ENCODE assay signal across 8 mouse cellular contexts in genomic region chr7:24610144-24610878, GRCm38 (mm10). TPM values are rescaled to one million over a fixed set of nuclear protein-coding genes. Genes with fewer than 3 reads are reported as not detected.
DNase-seq lines count a peak whose midpoint lies in the region; ATAC-seq and TF ChIP-seq lines count a peak whose summit lies in the region.

Gene Phldb3 (plus strand): TSS chr7:24610763.

- no peak within 1 kb of the TSS; the same call in 1 of the 2 replicates for H3K9ac ChIP-seq in hindbrain, postnatal 0 days (replicated peaks; ENCODE audit: low read length)
- H3K9ac ChIP-seq in liver, embryonic 14.5 days (replicated peaks) = peak within 1 kb of the TSS; percentile 58

- no peak for TF ChIP-seq EP300 in liver, embryonic 14.5 days (IDR thresholded peaks at IDR 0.05; ENCODE audit: low read depth)

- ATAC-seq in hindbrain, postnatal 0 days = 0 out of 2 replicates have a peak, but pooled peaks have one; percentile 25
- ATAC-seq in liver, embryonic 14.5 days (ENCODE audit: insufficient read depth) = peak; percentile 57

- H3K27ac ChIP-seq in brown adipose tissue, adult 24 weeks (replicated peaks; ENCODE audit: low read depth, low read length) = no peak within 1 kb of the TSS
- no peak within 1 kb of the TSS for H3K27ac ChIP-seq in hindbrain, postnatal 0 days
- no peak within 1 kb of the TSS for H3K27ac ChIP-seq in liver, embryonic 14.5 days

- peak within 1 kb of the TSS; percentile 58 for H3K4me2 ChIP-seq in hindbrain, postnatal 0 days (ENCODE audit: low read depth, low read length)
- H3K4me2 ChIP-seq in liver, embryonic 14.5 days (ENCODE audit: low read depth) = peak within 1 kb of the TSS; percentile 90

- 4% methylated on average over 24 of the region's 27 CpGs for WGBS in hindbrain, postnatal 0 days
- 4% methylated on average over 27 of the region's 27 CpGs for WGBS in liver, embryonic 14.5 days (ENCODE audit: insufficient replicate concordance)

- peaks cover 43% of the 10 kb centered on the region for H3K27me3 ChIP-seq in hindbrain, postnatal 0 days (ENCODE audit: insufficient read depth, low read length)
- H3K27me3 ChIP-seq in liver, embryonic 14.5 days (ENCODE audit: control insufficient read depth, insufficient read depth, low read length) = peaks cover 17% of the 10 kb centered on the region

- no peaks in the 10 kb centered on the region for H3K9me3 ChIP-seq in hindbrain, postnatal 0 days (ENCODE audit: low read length)
- no peaks in the 10 kb centered on the region for H3K9me3 ChIP-seq in liver, embryonic 14.5 days (ENCODE audit: control insufficient read depth, low read length)

- peak; percentile 20 for DNase-seq in embryo, embryonic 11 days
- DNase-seq in embryo, embryonic 9.5 days (ENCODE audit: extremely low spot score) = no peak
- no peak for DNase-seq in hindbrain, postnatal 0 days (ENCODE audit: low spot score)
- no peak for DNase-seq in liver, embryonic 14.5 days (ENCODE audit: low read depth in 3 of 3, low spot score in 3 of 3)
- DNase-seq in naive thymus-derived CD4-positive, alpha-beta T cell, adult 2 months (ENCODE audit: low read depth) = peak; percentile 64
- DNase-seq in urinary bladder, postnatal 25 days (ENCODE audit: low spot score) = peak; percentile 60
- no peak for DNase-seq in testis, postnatal 10 days (ENCODE audit: low spot score)

- peak within 1 kb of the TSS; percentile 58 for H3K4me3 ChIP-seq in brown adipose tissue, adult 24 weeks (ENCODE audit: insufficient read depth, low read depth, low read length)
- peak within 1 kb of the TSS; percentile 32 for H3K4me3 ChIP-seq in hindbrain, postnatal 0 days (ENCODE audit: low read length)
- peak within 1 kb of the TSS; percentile 57 to 65 for H3K4me3 ChIP-seq in liver, embryonic 14.5 days (ENCODE audit: insufficient read depth in 1 of 2, low read depth in 2 of 2, low read length in 2 of 2)

- H3K4me1 ChIP-seq in brown adipose tissue, adult 24 weeks (ENCODE audit: control insufficient read depth, insufficient read depth, insufficient read length, low read length) = peaks cover 2% of the 10 kb centered on the region; the same call in 1 of the 2 replicates
- peaks cover 12% of the 10 kb centered on the region; the same call in 1 of the 2 replicates for H3K4me1 ChIP-seq in hindbrain, postnatal 0 days (ENCODE audit: insufficient read depth, low read length)
- peaks cover 3 to 6% of the 10 kb centered on the region in 2 experiments; a peak in 3 of 4 replicates for H3K4me1 ChIP-seq in liver, embryonic 14.5 days (replicated peaks; ENCODE audit: control insufficient read depth in 2 of 2, insufficient read depth in 2 of 2, low read length in 1 of 2)

- TF ChIP-seq CTCF in hindbrain, postnatal 0 days (IDR thresholded peaks at IDR 0.05; ENCODE audit: low read depth) = no peak
- no peak for TF ChIP-seq CTCF in liver, embryonic 14.5 days (IDR thresholded peaks at IDR 0.05; ENCODE audit: low read depth)

- H3K36me3 ChIP-seq in hindbrain, postnatal 0 days (ENCODE audit: insufficient read depth, low read length) = no peaks in the 10 kb centered on the region
- no peaks in the 10 kb centered on the region for H3K36me3 ChIP-seq in liver, embryonic 14.5 days (replicated peaks; ENCODE audit: control insufficient read depth, insufficient read depth, low read depth)

RNA-seq across cellular contexts. Expression of gene Phldb3, which starts in this region (rescaled TPM):
- 0.75 TPM in 1 of 2 replicates, not detected in the other for polyA plus RNA-seq in brown adipose tissue, adult 24 weeks (2012; ENCODE audit: insufficient read depth, insufficient read length, missing spikeins)
- 0.11 and 0.73 TPM in 2 replicates for total RNA-seq in hindbrain, postnatal 0 days (2014; rRNA removed)
- not detected in 2 replicates for polyA plus RNA-seq in hindbrain, postnatal 0 days (2015; fragmentation: Nextera tagmentation; extraction: Ambion mirVana)
- 0.38 and 0.59 TPM in 2 replicates for polyA plus RNA-seq in liver, embryonic 14.5 days (2012; rRNA removed)
- 0.06 and 0.15 TPM in 2 replicates for polyA plus RNA-seq in liver, embryonic 14.5 days (2014; fragmentation: Nextera tagmentation; extraction: Ambion mirVana)

Comparison
In these comparisons a context has a peak if more than half of its experiments do, and no peak if none do; other contexts are left out.
1. DNase-seq: peak in embryo, embryonic 11 days (single experiment), naive thymus-derived CD4-positive, alpha-beta T cell, adult 2 months (single experiment) and urinary bladder, postnatal 25 days (single experiment); none in embryo, embryonic 9.5 days (single experiment), hindbrain, postnatal 0 days (single experiment), liver, embryonic 14.5 days (0 of 3) and testis, postnatal 10 days (single experiment).
2. Peak in ATAC-seq, H3K4me3 ChIP-seq and H3K4me2 ChIP-seq in hindbrain, postnatal 0 days; RNA of the gene not detected or under 1 TPM.
3. Peak in ATAC-seq, H3K4me3 ChIP-seq, H3K9ac ChIP-seq and H3K4me2 ChIP-seq in liver, embryonic 14.5 days; RNA of the gene not detected or under 1 TPM.
4. Peak in every context shown above with its lines, with median percentiles within 50 percentile points of each other: H3K4me3 ChIP-seq.